Mouse (Mus musculus) macrophage (primary cell): ENCODE measurements at regions not wholly inside any gene's neighbourhood (a gene's known extent, or its start where the extent isn't known, plus 50 kb on each side); places are given as distances from the start of the nearest gene placed in this dataset.
"Not testable (repeated sequence)": the region's sequence is repeated elsewhere in the genome, so short reads cannot be mapped to it uniquely, and the experiment has no call there.

Experiments
- H3K27ac ChIP-seq: fragments of 350-480 bp; formaldehyde crosslinking; 2 replicates; pipeline ENCODE4 v1.9.0; 2021
- H3K36me3 ChIP-seq: fragments of 350-480 bp; formaldehyde crosslinking; 2 replicates; pipeline ENCODE4 v1.9.0; 2021; ENCODE audit errors: inconsistent target
- H3K4me3 ChIP-seq: fragments of 350-480 bp; formaldehyde crosslinking; 2 replicates; pipeline ENCODE4 v1.9.0; 2021; ENCODE audit errors: inconsistent target
- H3K79me2 ChIP-seq: fragments of 350-480 bp; formaldehyde crosslinking; 2 replicates; pipeline ENCODE4 v1.9.0; 2021; ENCODE audit errors: inconsistent target
- WGBS: methylation state at CpG from one replicate; pipeline ENCODE4 v1.1.7; 2026; ENCODE audit warnings: inconsistent platforms; ENCODE audit not compliant: missing documents; 5-methylcytosine and 5-hydroxymethylcytosine counted together

- no peak overlapping the region for H3K4me3 ChIP-seq
- no peaks in the 10 kb centered on the region for H3K79me2 ChIP-seq
- WGBS, result 96% methylated on average over 7 of the region's 7 CpGs
- H3K27ac ChIP-seq, result no peak overlapping the region
- H3K36me3 ChIP-seq, result no peaks in the 10 kb centered on the region
Measured at GRCm38 (mm10) chr14:102793753-102794152, 188.7 kb downstream of the Kctd12 start.

DNA sequence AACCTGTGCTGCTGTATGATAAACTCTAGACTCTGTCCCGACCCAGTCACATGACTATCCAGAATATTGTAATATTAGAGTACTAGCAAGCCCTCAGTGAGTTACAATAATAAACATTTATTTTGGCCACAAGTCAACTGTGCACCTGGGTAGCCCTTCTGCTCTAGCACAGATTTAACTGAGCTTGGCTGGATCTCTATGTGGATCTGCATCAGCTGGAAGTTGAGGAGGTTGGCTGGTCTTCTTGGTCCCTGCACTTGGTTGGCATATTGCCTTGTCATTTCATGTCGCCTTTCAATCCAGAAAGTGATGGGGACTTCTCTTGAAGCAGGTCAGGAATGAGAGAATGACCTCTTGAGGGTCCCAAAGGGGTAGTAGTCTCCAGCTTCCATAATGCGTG lies 191.5 kb downstream of the Kctd12 start:
- Histone ChIP-seq H3K4me3 (no peak overlapping the region), H3K79me2 (no peaks in the 10 kb centered on the region), H3K36me3 (no peaks in the 10 kb centered on the region), H3K27ac (no peak overlapping the region)
- WGBS, result 92% methylated on average over 3 of the region's 3 CpGs

- H3K27ac ChIP-seq, result no peak overlapping the region
- H3K36me3 ChIP-seq, result no peaks in the 10 kb centered on the region
- H3K79me2 ChIP-seq, result no peaks in the 10 kb centered on the region
- H3K4me3 ChIP-seq, result no peak overlapping the region
Measured at GRCm38 (mm10) chr14:102782227-102782626, 200.2 kb downstream of the Kctd12 start.

DNA sequence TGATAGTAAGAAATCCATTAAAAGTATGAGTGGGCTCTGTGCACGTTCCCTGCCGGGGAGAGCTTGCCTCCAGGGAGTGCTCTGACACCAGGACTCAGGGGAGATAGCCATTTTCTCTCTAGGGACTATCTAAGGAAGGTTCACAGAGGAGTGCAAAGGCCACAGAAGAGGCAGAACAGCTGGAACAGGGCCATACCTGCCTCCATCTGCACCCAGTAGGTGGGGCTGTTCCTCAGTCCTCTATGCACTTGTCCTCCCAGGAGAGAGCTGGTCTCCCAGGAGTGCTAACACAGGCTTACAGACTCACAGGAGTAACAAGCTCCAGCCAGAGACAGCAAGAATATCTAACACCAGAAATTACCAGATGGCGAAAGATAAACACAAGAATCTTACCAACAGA lies 212.7 kb downstream of the Kctd12 start:
- 76% methylated on average over 3 of the region's 3 CpGs for WGBS
- no peak overlapping the region for H3K4me3 ChIP-seq
- no peaks in the 10 kb centered on the region for H3K36me3 ChIP-seq

DNA sequence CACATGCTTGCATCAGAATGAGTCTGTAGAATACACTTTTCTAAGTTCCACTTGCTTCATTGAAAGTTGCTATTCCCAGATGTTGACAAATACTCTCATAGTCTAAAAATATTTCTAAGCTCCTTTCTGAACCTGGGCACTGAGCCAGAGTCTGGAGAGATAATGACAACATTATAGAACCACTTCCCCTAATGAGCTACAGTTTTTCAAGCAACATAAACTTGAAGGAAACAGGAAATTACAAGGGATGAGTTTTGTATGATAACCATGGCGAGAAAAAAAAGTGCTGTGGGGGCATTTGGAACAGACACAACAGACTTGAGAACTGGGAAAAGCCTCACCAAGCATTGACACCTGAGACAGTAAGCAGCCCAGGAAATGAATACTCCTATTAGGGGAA lies 233.8 kb downstream of the Kctd12 start:
- 0% methylated on average over 1 of the region's 1 CpGs for WGBS
- no peaks in the 10 kb centered on the region for H3K79me2 ChIP-seq

More for the DNA sequence above, 212.7 kb downstream of the Kctd12 start:
- Histone ChIP-seq H3K27ac (no peak overlapping the region), H3K79me2 (no peaks in the 10 kb centered on the region)

GRCm38 (mm10) chr14:102742331-102742730 lies 240.1 kb downstream of the Kctd12 start:
- Histone ChIP-seq H3K4me3 (no peak overlapping the region), H3K36me3 (no peaks in the 10 kb centered on the region), H3K79me2 (no peaks in the 10 kb centered on the region), H3K27ac (no peak overlapping the region)
- 87% methylated on average over 8 of the region's 8 CpGs for WGBS

More for the DNA sequence above, 233.8 kb downstream of the Kctd12 start:
- Histone ChIP-seq H3K27ac (no peak overlapping the region), H3K36me3 (no peaks in the 10 kb centered on the region), H3K4me3 (no peak overlapping the region)

GRCm38 (mm10) chr14:102736656-102737055 lies 245.8 kb downstream of the Kctd12 start:
- Histone ChIP-seq H3K27ac (no peak overlapping the region), H3K36me3 (no peaks in the 10 kb centered on the region), H3K79me2 (no peaks in the 10 kb centered on the region), H3K4me3 (no peak overlapping the region)
- 95% methylated on average over 2 of the region's 2 CpGs for WGBS

DNA sequence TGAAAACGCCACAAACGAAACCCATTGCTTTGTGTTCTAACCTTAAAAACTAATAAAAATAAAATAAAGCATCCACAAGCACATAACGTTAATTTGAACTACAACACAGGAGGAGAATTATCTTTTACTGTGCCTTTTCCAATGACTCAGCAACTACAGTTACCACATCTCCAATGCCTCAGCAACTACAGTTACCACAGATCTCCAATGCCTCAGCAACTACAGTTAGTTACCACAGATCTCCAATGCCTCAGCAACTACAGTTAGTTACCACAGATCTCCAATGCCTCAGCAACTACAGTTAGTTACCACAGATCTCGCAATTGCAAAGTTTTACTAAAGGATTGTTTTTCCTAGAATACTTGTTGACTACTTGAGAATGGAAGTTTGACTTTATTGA lies 248.7 kb downstream of the Kctd12 start:
- not testable (repeated sequence) for H3K4me3 ChIP-seq, H3K36me3 ChIP-seq, H3K79me2 ChIP-seq, H3K27ac ChIP-seq
- WGBS, result 65% methylated on average over 4 of the region's 4 CpGs

- 86% methylated on average over 5 of the region's 5 CpGs for WGBS
Measured at GRCm38 (mm10) chr14:102731746-102732145, 250.7 kb downstream of the Kctd12 start.

GRCm38 (mm10) chr14:102722633-102723032 lies 259.8 kb downstream of the Kctd12 start:
- WGBS, result 67% methylated on average over 1 of the region's 2 CpGs
- Histone ChIP-seq H3K27ac (no peak overlapping the region), H3K4me3 (no peak overlapping the region), H3K79me2 (no peaks in the 10 kb centered on the region), H3K36me3 (no peaks in the 10 kb centered on the region)

More at GRCm38 (mm10) chr14:102731746-102732145, 250.7 kb downstream of the Kctd12 start:
- Histone ChIP-seq H3K36me3 (no peaks in the 10 kb centered on the region), H3K79me2 (no peaks in the 10 kb centered on the region), H3K4me3 (no peak overlapping the region), H3K27ac (no peak overlapping the region)

DNA sequence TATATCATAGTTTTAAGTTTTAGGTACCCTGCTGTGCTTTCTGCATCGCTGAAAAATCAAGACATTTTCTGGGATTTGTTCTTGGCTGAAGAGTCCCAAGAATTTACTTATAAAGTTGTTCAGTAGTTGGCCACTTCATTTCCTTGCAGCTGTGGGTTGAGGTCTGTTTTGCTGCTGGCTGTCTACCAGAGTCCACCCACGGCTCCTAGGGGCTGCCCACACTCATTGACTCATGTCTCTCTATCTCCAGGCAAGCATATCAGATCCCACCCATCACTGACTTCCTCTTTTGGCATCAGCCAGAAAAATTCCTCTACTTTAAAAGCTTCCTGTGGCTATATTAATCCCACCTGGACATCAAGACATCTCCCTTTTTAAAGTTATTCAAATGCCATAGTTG lies 263.9 kb downstream of the Kctd12 start:
- WGBS, result 36% methylated on average over 2 of the region's 2 CpGs
- Histone ChIP-seq H3K36me3 (no peaks in the 10 kb centered on the region), H3K79me2 (no peaks in the 10 kb centered on the region), H3K4me3 (no peak overlapping the region), H3K27ac (no peak overlapping the region)

- H3K36me3 ChIP-seq, result no peaks in the 10 kb centered on the region
- no peak overlapping the region for H3K4me3 ChIP-seq
- WGBS, result 100% methylated on average over 1 of the region's 1 CpGs
Measured at GRCm38 (mm10) chr14:102712600-102712999, 269.8 kb downstream of the Kctd12 start.

DNA sequence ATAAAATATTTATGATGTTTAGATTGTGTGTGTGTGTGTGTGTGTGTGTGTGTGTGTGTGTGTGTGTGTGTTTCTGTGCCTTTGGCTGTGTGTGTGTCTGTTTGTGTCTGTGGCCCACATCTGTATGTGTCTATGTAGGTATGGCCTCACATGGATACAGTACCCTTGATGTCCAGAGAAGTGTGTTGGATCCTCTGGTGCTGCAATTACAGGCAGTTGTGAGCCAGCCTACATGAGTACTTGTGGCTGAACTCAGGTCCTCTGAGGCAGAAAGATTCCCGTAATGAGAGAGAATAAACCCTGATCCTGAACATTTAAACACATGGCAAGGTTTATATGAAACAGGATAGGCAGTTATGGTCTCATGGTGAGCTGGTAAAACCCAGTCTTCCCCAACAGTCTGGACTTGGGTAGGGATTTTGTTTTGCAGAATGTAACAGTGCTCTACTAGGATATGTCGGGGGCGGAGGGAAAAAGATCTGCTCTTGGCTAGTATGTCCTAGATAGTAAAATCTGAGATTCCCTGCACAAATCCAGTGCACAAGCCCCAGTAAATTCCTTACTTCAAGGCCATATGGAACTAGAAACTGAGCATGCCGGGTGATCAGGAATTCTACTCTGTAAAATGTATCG lies 275.6 kb downstream of the Kctd12 start:
- no peak overlapping the region for H3K4me3 ChIP-seq
- H3K79me2 ChIP-seq, result no peaks in the 10 kb centered on the region
- WGBS, result 98% methylated on average over 5 of the region's 5 CpGs
- H3K27ac ChIP-seq, result no peak overlapping the region
- H3K36me3 ChIP-seq, result no peaks in the 10 kb centered on the region

More at GRCm38 (mm10) chr14:102712600-102712999, 269.8 kb downstream of the Kctd12 start:
- no peaks in the 10 kb centered on the region for H3K79me2 ChIP-seq
- H3K27ac ChIP-seq, result no peak overlapping the region

DNA sequence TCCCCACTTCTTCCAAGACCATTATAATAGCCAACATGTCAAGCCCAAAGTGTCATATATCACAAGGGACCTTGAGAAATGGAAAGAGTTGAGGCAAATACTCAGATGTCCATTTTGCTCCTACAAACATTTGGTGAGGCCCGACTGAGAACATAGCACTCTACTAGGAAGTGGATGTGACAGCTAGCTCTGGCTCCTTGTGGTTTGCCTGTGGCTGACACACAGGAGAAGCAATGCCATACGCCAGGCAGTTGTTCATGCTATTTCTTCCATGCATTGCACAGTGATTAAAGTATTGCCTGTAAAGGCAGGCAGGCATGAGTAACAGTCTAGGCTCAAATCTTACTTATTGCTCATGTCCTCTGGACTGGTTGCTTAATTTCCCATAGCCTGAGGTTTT lies 281.3 kb downstream of the Kctd12 start:
- Histone ChIP-seq H3K36me3 (no peaks in the 10 kb centered on the region), H3K79me2 (no peaks in the 10 kb centered on the region), H3K27ac (no peak overlapping the region), H3K4me3 (no peak overlapping the region)
- 30% methylated on average over 2 of the region's 2 CpGs for WGBS

GRCm38 (mm10) chr14:102700457-102700856 lies 282.0 kb downstream of the Kctd12 start:
- Histone ChIP-seq H3K79me2 (no peaks in the 10 kb centered on the region), H3K27ac (no peak overlapping the region), H3K4me3 (no peak overlapping the region), H3K36me3 (no peaks in the 10 kb centered on the region)
- WGBS, result 94% methylated on average over 6 of the region's 6 CpGs

DNA sequence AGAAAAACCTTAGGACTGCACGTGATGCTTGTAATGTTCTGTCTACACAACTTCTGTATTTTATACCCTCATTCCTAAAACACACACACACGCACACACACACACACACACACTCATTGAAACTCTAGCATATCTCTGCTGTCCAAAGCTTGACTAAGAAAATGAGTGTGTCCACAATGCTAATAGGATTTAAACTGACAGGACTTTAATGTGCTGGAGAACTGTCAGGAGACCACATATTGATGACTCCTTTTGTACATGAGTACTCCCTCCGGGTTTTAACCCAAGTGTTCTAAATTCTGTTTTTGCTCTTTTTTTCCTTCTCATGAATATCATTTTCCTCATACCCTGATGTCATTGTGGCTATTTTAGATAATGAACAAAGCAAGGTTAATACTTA lies 283.4 kb downstream of the Kctd12 start:
- no peaks in the 10 kb centered on the region for H3K79me2 ChIP-seq
- H3K27ac ChIP-seq, result no peak overlapping the region
- WGBS, result 82% methylated on average over 3 of the region's 3 CpGs
- no peak overlapping the region for H3K4me3 ChIP-seq
- H3K36me3 ChIP-seq, result no peaks in the 10 kb centered on the region
